Mouse (Mus musculus): ENCODE data around the gene Olfr998.
A peak's percentile ranks its signal among the peaks of the same experiment; 100 is the strongest.
"Not testable (repeated sequence)": the region's sequence is repeated elsewhere in the genome, so short reads cannot be mapped to it uniquely, and the experiment has no call there.

Gene Olfr998

DNA sequence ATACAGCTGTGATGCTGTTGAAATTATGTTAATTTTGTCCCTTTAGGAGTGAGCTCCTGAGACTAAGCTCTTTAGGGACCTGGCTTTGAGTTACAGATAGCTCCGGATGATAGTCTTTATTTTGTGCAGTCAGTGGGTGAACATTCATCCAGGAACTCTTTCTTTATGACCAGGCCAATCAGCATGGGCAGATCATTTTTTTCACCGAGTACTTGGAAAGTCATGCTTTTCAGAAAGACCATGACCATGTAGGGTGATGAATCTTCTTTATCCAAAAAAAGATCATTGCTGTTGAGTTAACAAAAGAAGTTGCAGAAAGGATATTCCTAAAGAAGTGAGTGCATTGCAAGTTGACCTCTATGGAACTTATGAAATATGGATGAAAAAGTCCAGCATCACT is at the start of gene Olfr998:
Olfr998 (plus strand) TSS at position 301 of the 400 bp plus-strand sequence.
- not testable (repeated sequence) for DNase-seq (ENCODE audit: low spot score)

DNA sequence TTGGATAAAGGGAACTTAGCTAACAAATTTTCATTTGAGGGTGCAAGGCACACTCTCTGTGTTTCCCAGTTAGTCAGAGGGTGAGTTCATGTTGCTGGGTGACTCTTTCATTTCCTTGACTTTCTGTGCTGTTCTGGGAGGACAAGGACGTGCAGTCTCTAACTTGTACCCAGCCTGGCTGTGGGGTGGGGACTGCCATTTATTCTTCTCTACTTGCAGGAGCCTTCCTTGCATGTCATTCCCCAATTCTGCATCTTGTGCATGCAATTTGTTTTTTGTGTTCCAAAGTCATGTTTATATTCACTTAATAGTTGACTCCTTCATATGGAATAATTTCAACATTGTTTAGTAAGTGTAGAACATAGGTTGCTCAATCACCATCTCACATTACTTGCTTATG is 33.9 kb upstream of the Olfr998 start:
- no peak for DNase-seq (ENCODE audit: low spot score)

DNA sequence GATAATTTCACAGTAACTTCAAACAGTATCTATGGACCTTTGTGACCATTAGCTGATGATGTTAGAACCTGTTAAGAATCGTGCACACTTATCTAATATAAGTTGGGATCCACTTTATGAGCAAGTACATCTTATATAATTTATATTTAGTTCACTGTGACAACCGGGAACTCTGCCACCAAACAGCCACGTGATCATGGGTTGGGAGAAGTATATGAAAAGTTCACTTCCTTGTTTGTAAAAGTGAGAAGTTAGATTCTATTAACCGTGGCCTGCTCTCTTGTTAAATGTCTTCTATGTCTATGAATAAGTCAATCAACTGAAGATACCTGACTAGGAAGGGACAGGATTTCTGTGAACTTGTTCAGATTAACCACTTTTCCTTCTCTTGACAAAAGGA is 28.5 kb upstream of the Olfr998 start:
- DNase-seq (ENCODE audit: low spot score): no peak

DNA sequence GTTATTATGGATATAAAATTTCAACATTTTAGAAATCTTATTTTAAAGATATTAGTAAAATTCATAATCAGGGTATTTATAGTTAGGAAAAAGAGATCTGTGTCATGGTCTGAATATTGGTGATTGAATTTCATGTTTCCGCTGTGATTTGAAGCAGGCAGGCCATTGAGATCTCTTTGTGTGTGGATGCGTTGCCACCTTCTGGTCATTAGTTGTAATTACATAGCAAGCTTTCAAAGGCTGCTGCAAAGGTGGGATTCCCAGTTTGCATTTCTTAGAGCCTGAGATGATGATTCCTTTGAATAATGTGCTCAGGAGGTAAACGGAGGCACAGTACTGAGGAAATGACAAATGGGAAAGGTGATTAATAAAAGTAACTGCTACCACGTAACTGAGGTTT is 27.6 kb upstream of the Olfr998 start:
- peak; percentile 71 for DNase-seq (ENCODE audit: low spot score)

DNA sequence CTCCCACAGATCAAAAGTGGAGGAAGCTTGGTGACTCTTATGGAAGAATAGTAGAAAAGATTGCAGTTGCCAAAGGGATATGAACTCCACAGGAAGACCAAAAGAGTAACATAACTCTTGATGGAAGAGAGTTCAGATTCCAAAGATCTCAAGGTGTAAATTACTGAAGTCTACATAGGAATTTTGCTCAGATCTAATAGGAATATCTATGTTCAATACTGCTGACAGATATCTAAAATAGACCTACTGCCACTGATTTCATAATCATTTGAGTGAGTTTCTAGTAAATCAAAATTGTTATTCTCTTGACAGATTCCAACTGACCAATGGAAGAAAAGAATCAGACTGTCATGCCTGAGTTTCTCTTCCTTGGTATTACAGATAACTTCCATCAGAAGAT is 9.8 kb upstream of the Olfr998 start, which contains the start of gene Olfr996:
Olfr996 (plus strand) TSS at position 301 of the 400 bp plus-strand sequence.
- DNase-seq (ENCODE audit: low spot score): no peak

DNA sequence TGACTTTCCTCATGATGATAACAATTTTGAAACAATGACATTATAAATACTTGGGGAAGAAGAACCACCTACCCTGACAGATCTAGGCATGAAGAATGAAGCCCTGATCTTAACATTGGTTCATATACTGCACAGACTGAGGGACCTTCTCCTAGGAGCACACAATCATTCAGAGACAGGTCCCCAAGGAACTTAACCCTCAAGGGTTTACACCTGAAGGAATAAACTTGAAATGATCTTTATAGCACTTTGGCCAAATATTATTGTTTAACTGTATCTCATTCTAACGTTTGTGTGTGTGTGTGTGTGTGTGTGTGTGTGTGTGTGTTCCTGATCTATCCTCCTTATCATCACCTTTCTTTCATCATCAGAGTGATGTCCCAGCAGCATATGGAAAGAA is 23.1 kb downstream of the Olfr998 start, which contains the start of gene Olfr1000:
Olfr1000 (minus strand) TSS at position 101 of the 400 bp plus-strand sequence.
- DNase-seq (ENCODE audit: low spot score): no peak

Data from adipocyte (in vitro differentiated cells).